Mouse (Mus musculus) MEL (cell line): Measurements from ENCODE around the gene Pafah1b2. TPM values are rescaled to one million over a fixed set of nuclear protein-coding genes. Genes with fewer than 3 reads are reported as not detected.

ENCODE experiments used
- DNase-seq: peaks from one replicate; pipeline ENCODE4 v3.0.0; 2011; ENCODE audit warnings: low read depth, low spot score
- H3K27ac ChIP-seq: 2 replicates; pipeline ENCODE4 v1.5.1; 2012; ENCODE audit warnings: low read depth, mild to moderate bottlenecking, control low read depth, low read length, moderate library complexity; ENCODE audit not compliant: control insufficient read depth
- H3K27me3 ChIP-seq, 2 experiments: fragments of 150-350 bp in 1 of 2; sonication (generic) in 1 of 2; 2 replicates each; pipeline ENCODE4 v1.6.1; 2012; ENCODE audit warnings: low read length in 2 of 2, mild to moderate bottlenecking in 2 of 2, improper control_type of control experiment in 1 of 2, moderate library complexity in 1 of 2; ENCODE audit not compliant: insufficient read depth in 2 of 2, control insufficient read depth in 1 of 2
- H3K36me3 ChIP-seq, 2 experiments: 2 replicates each; pipeline ENCODE4 v1.6.1; 2012 to 2014; ENCODE audit warnings: low read length in 2 of 2, improper control_type of control experiment in 1 of 2, inconsistent platforms in 1 of 2, mild to moderate bottlenecking in 1 of 2; ENCODE audit not compliant: insufficient read depth in 2 of 2, control insufficient read depth in 1 of 2
- H3K4me1 ChIP-seq, 2 experiments: fragments of 150-350 bp in 1 of 2; sonication (generic) in 1 of 2; 2 replicates each; pipeline ENCODE4 v1.6.1; 2012; ENCODE audit warnings: low read length in 2 of 2, improper control_type of control experiment in 1 of 2, mild to moderate bottlenecking in 1 of 2; ENCODE audit not compliant: insufficient read depth in 2 of 2, control insufficient read depth in 1 of 2
- H3K4me3 ChIP-seq, 2 experiments: fragments of 150-350 bp in 1 of 2; sonication (generic) in 1 of 2; 2 replicates each; pipeline ENCODE4 v1.5.1; 2012; ENCODE audit warnings: low read depth in 2 of 2, low read length in 2 of 2, mild to moderate bottlenecking in 2 of 2, moderate library complexity in 2 of 2, control low read depth in 1 of 2, improper control_type of control experiment in 1 of 2; ENCODE audit not compliant: control insufficient read depth in 1 of 2, insufficient read depth in 1 of 2
- H3K79me2 ChIP-seq: 2 replicates; pipeline ENCODE4 v1.6.1; 2012; ENCODE audit warnings: mild to moderate bottlenecking, low read length, moderate library complexity; ENCODE audit not compliant: control insufficient read depth, poor library complexity, insufficient read depth
- H3K9ac ChIP-seq: 2 replicates; pipeline ENCODE4 v1.6.1; 2012; ENCODE audit warnings: low read depth, mild to moderate bottlenecking, control low read depth, low read length, moderate library complexity; ENCODE audit not compliant: control insufficient read depth, poor library complexity, severe bottlenecking
- H3K9me3 ChIP-seq: fragments of 150-350 bp; sonication (generic); replicated peaks from 2 replicates; pipeline ENCODE4 v1.6.1; 2012; ENCODE audit warnings: mild to moderate bottlenecking, low read length, improper control_type of control experiment, moderate library complexity; ENCODE audit not compliant: insufficient read depth
- BHLHE40 ChIP-seq: IDR thresholded peaks from 2 replicates; pipeline ENCODE4 v1.6.1; 2012; ENCODE audit warnings: low read depth, mild to moderate bottlenecking, inconsistent platforms, low read length, improper control_type of control experiment, borderline replicate concordance
- CTCF ChIP-seq, 3 experiments: IDR thresholded peaks in 2 of 3; conservative IDR thresholded peaks in 1 of 3; 2 replicates each; pipeline ENCODE4 v1.5.1; 2011 to 2012; ENCODE audit warnings: low read length in 3 of 3, low read depth in 2 of 3, mild to moderate bottlenecking in 2 of 3, improper control_type of control experiment in 1 of 3, inconsistent platforms in 1 of 3, mixed read lengths in 1 of 3, moderate library complexity in 1 of 3; ENCODE audit not compliant: control insufficient read depth in 1 of 3, insufficient read depth in 1 of 3, poor library complexity in 1 of 3, severe bottlenecking in 1 of 3
- ELF1 ChIP-seq: IDR thresholded peaks from 2 replicates; pipeline ENCODE4 v1.6.1; 2014; ENCODE audit warnings: low read depth, mild to moderate bottlenecking, inconsistent platforms, low read length, improper control_type of control experiment, moderate library complexity
- ETS1 ChIP-seq: IDR thresholded peaks from 2 replicates; pipeline ENCODE4 v1.6.1; 2012; ENCODE audit warnings: low read depth, mild to moderate bottlenecking, inconsistent platforms, low read length, improper control_type of control experiment, moderate library complexity
- GABPA ChIP-seq: IDR thresholded peaks from 2 replicates; pipeline ENCODE4 v1.6.1; 2012; ENCODE audit warnings: low read depth, mild to moderate bottlenecking, inconsistent platforms, low read length, improper control_type of control experiment, moderate library complexity
- HCFC1 ChIP-seq: IDR thresholded peaks from 2 replicates; pipeline ENCODE4 v1.6.1; 2012; ENCODE audit warnings: low read depth, mild to moderate bottlenecking, inconsistent platforms, low read length, improper control_type of control experiment, moderate library complexity
- MAFK ChIP-seq: IDR thresholded peaks from 2 replicates; pipeline ENCODE4 v1.6.1; 2011; ENCODE audit warnings: low read depth, mild to moderate bottlenecking, low read length, improper control_type of control experiment, borderline replicate concordance
- MEF2A ChIP-seq: IDR thresholded peaks from 2 replicates; pipeline ENCODE4 v1.6.1; 2014; ENCODE audit warnings: low read depth, mild to moderate bottlenecking, inconsistent platforms, low read length, improper control_type of control experiment; ENCODE audit not compliant: poor library complexity, insufficient replicate concordance, severe bottlenecking; ENCODE audit errors: extremely low read depth
- MYC ChIP-seq: IDR thresholded peaks from 2 replicates; pipeline ENCODE4 v1.6.1; 2011; ENCODE audit warnings: low read depth, mild to moderate bottlenecking, low read length, improper control_type of control experiment, moderate library complexity
- NRF1 ChIP-seq: IDR thresholded peaks from 2 replicates; pipeline ENCODE4 v1.6.1; 2014; ENCODE audit warnings: low read depth, mild to moderate bottlenecking, inconsistent platforms, low read length, improper control_type of control experiment, moderate library complexity; ENCODE audit not compliant: poor library complexity, insufficient read depth, severe bottlenecking
- POLR2A ChIP-seq, 2 experiments: IDR thresholded peaks; 2 replicates each; pipeline ENCODE4 v1.6.1; 2011 to 2012; ENCODE audit warnings: low read length in 2 of 2, mild to moderate bottlenecking in 2 of 2, control low read depth in 1 of 2, improper control_type of control experiment in 1 of 2, low read depth in 1 of 2, moderate library complexity in 1 of 2; ENCODE audit not compliant: control insufficient read depth in 1 of 2, insufficient read depth in 1 of 2, poor library complexity in 1 of 2
- POLR2AphosphoS2 ChIP-seq: IDR thresholded peaks from 2 replicates; pipeline ENCODE4 v1.6.1; 2011; ENCODE audit warnings: low read length, improper control_type of control experiment
- POLR2AphosphoS5 ChIP-seq: IDR thresholded peaks from 2 replicates; pipeline ENCODE4 v1.6.1; 2012; ENCODE audit warnings: low read depth, borderline replicate concordance, mild to moderate bottlenecking, inconsistent platforms, low read length, moderate library complexity, mixed read lengths
- RAD21 ChIP-seq: IDR thresholded peaks from 2 replicates; pipeline ENCODE4 v1.6.1; 2011; ENCODE audit warnings: mild to moderate bottlenecking, low read depth, low read length, improper control_type of control experiment
- RCOR1 ChIP-seq: IDR thresholded peaks from 2 replicates; pipeline ENCODE4 v1.6.1; 2012; ENCODE audit warnings: low read depth, mild to moderate bottlenecking, inconsistent platforms, low read length, improper control_type of control experiment
- SMC3 ChIP-seq: IDR thresholded peaks from 2 replicates; pipeline ENCODE4 v1.6.1; 2011; ENCODE audit warnings: low read depth, low read length, improper control_type of control experiment
- TCF12 ChIP-seq: IDR thresholded peaks from 2 replicates; pipeline ENCODE4 v1.6.1; 2014; ENCODE audit warnings: low read depth, mild to moderate bottlenecking, inconsistent platforms, low read length, improper control_type of control experiment, moderate library complexity
- USF2 ChIP-seq, 2 experiments: IDR thresholded peaks; 2 replicates each; pipeline ENCODE4 v1.6.1; 2011 to 2012; ENCODE audit warnings: improper control_type of control experiment in 2 of 2, low read length in 2 of 2, borderline replicate concordance in 1 of 2, inconsistent platforms in 1 of 2, low read depth in 1 of 2, mild to moderate bottlenecking in 1 of 2; ENCODE audit not compliant: insufficient read depth in 1 of 2
- ZC3H11A ChIP-seq: IDR thresholded peaks from 2 replicates; pipeline ENCODE4 v1.6.1; 2012; ENCODE audit warnings: low read depth, mild to moderate bottlenecking, inconsistent platforms, low read length, improper control_type of control experiment
- ZKSCAN1 ChIP-seq: IDR thresholded peaks from 2 replicates; pipeline ENCODE4 v1.6.1; 2012; ENCODE audit warnings: low read depth, mild to moderate bottlenecking, inconsistent platforms, low read length, improper control_type of control experiment, moderate library complexity
- ZMIZ1 ChIP-seq: IDR thresholded peaks from 2 replicates; pipeline ENCODE4 v1.6.1; 2012; ENCODE audit warnings: low read depth, mild to moderate bottlenecking, inconsistent platforms, low read length, improper control_type of control experiment, moderate library complexity
- polyA plus RNA-seq, 2 experiments: library from polyadenylated mRNA; stranded (reverse) in 1 of 2; unstranded in 1 of 2; fragments of >175 nt in 1 of 2; fragments of >200 nt in 1 of 2; gene quantifications; 2 replicates each; pipeline versions ENCODE4 v1.2.1 to v1.2.4; 2012; ENCODE audit warnings: low replicate concordance in 2 of 2, low read depth in 1 of 2; ENCODE audit not compliant: insufficient read length in 2 of 2, insufficient read depth in 1 of 2, missing spikeins in 1 of 2
- total RNA-seq: library from RNA; depleted of rRNA; stranded (reverse); fragments of 300-350 nt; gene quantifications from 2 replicates; pipeline ENCODE4 v1.2.3, GENCODE M21; 2012

Gene Pafah1b2
- total and polyA plus RNA-seq, 3 experiments: 127 to 178 (median 131) TPM

DNA sequence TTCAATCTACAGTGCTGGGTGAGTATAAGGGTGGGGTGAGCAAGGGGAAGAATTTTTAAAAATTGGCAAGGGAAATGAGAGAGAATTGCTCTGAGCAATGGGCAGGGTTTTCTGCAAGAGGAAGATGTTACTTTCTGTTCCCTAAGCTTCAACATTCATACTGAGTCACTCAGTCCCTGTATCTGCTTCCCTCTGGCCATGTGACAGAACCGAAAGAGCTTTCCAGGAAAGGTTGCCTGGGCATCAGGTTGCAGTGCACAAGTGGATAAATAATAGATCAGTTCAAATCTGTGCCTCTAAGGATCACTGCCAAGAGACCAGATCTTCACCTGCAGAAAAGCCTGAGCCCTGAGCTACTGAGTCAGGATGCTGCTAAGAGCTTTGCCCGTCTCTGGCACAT is 50.6 kb downstream of the Pafah1b2 start:
- Histone ChIP-seq H3K9me3 (no peaks in the 10 kb centered on the region), H3K79me2 (no peaks in the 10 kb centered on the region), H3K9ac (no peak overlapping the region), H3K4me3 (no peak overlapping the region), H3K36me3 (peaks cover 0 to 21% of the 10 kb centered on the region in 2 experiments; a peak in 2 of 4 replicates)
- no peak for DNase-seq
- TF ChIP-seq BHLHE40 (no peak), POLR2AphosphoS5 (no peak), MYC (no peak), MEF2A (no peak), MAFK (no peak), USF2 (IDR thresholded peaks at IDR 0.05; ENCODE audit: borderline replicate concordance in 1 of 2, insufficient read depth in 1 of 2, low read depth in 1 of 2, low read length in 2 of 2) (no peak)
- TF ChIP-seq, all 39 proteins: peak for 0
- no peak overlapping the region for H3K27ac ChIP-seq
- no peaks in the 10 kb centered on the region for H3K27me3 ChIP-seq
- no peaks in the 10 kb centered on the region for H3K4me1 ChIP-seq

DNA sequence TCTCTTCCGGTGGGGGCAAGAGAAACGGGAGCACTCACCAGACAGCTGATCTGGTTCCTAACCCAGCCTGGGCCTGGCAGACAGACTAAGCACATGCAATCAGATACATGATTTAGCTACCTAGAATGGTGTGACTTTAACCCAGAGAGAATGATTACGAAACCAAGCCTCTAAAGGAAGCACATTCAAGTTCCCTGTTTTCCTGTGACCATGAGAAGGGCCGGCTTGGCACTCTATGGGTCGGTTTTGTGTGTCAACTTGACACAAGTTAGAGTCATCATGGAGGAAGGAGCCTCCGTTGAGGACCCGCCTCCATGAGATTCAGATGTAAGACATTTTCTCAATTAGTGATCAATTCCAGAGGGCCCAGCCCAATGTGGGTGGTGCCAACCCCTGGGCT is 52.8 kb downstream of the Pafah1b2 start:
- Histone ChIP-seq H3K4me1 (0 out of 4 replicates have a peak, but pooled peaks cover 0 to 5% of the 10 kb centered on the region in 2 experiments), H3K36me3 (peaks cover 0 to 12% of the 10 kb centered on the region in 2 experiments; a peak in 2 of 4 replicates), H3K27ac (no peak overlapping the region), H3K4me3 (no peak overlapping the region), H3K9ac (no peak overlapping the region), H3K9me3 (no peaks in the 10 kb centered on the region), H3K79me2 (peaks cover 3% of the 10 kb centered on the region), H3K27me3 (no peaks in the 10 kb centered on the region)
- TF ChIP-seq ETS1: no peak
- TF ChIP-seq RAD21: no peak
- no peak for TF ChIP-seq ZKSCAN1
- TF ChIP-seq ELF1: no peak
- no peak for TF ChIP-seq POLR2AphosphoS2
- no peak for TF ChIP-seq ZMIZ1
- DNase-seq: no peak

DNA sequence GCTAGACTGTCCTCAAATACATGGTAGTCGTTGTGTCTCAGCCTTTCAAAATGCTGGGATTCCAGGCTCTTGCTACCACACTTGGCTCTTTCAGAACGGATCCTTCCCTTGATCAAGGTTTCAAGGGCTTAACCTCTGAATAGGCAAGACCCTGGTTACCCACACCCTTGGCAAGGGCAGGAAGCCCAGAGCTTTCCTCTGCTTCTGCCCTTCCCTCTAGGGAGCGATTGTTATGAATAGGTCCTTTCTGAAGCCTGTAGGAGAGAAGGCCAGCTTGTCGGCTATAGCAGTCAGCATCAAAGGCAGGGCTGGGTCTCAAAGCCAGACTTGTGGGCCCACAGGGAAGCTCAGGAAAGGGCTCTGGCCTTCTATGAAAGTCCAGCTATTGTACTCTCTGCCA is 53.6 kb downstream of the Pafah1b2 start:
- TF ChIP-seq CTCF (IDR thresholded peaks at IDR 0.05 in 2 of 3, conservative IDR thresholded peaks at IDR 0.05 in 1 of 3; ENCODE audit: control insufficient read depth in 1 of 3, insufficient read depth in 1 of 3, low read depth in 2 of 3, low read length in 3 of 3, poor library complexity in 1 of 3, severe bottlenecking in 1 of 3): no peak
- no peak for TF ChIP-seq ELF1
- TF ChIP-seq RCOR1: no peak
- TF ChIP-seq TCF12: no peak
- no peak for TF ChIP-seq HCFC1
- TF ChIP-seq MAFK: no peak
- TF ChIP-seq POLR2A (IDR thresholded peaks at IDR 0.05; ENCODE audit: control insufficient read depth in 1 of 2, insufficient read depth in 1 of 2, low read depth in 1 of 2, low read length in 2 of 2, poor library complexity in 1 of 2): no peak
- no peak for TF ChIP-seq GABPA
- TF ChIP-seq SMC3: no peak
- TF ChIP-seq ZC3H11A: no peak
- no peak for TF ChIP-seq POLR2AphosphoS5
- TF ChIP-seq NRF1: no peak
- no peak for TF ChIP-seq BHLHE40
- no peak for TF ChIP-seq ZKSCAN1
- Histone ChIP-seq H3K79me2 (peaks cover 11% of the 10 kb centered on the region), H3K27ac (no peak overlapping the region), H3K27me3 (no peaks in the 10 kb centered on the region), H3K9me3 (no peaks in the 10 kb centered on the region), H3K9ac (no peak overlapping the region), H3K4me3 (no peak overlapping the region), H3K36me3 (peaks cover 1 to 8% of the 10 kb centered on the region in 2 experiments; a peak in 3 of 4 replicates), H3K4me1 (peaks cover 2 to 7% of the 10 kb centered on the region in 2 experiments; a peak in 2 of 4 replicates)
- no peak for DNase-seq
